Mouse (Mus musculus) hindbrain, postnatal 0 days (tissue): ENCODE results near the gene Capza2. TPM values are rescaled to one million over a fixed set of nuclear protein-coding genes. Genes with fewer than 3 reads are reported as not detected.

Source experiments
- ATAC-seq: fragments of 200-750 bp; cut with Nextera tagmentation; 2 replicates; pipeline ENCODE4 v1.8.0; 2017; ENCODE audit warnings: mild to moderate bottlenecking, moderate TSS enrichment, moderate library complexity
- DNase-seq: peaks from one replicate; pipeline ENCODE4 v3.0.0-alpha.2; 2015; ENCODE audit warnings: low spot score
- H3K27ac ChIP-seq: fragments of 300-500 bp; sonication (generic); 2 replicates; pipeline ENCODE4 v1.5.1; 2014; ENCODE audit warnings: mild to moderate bottlenecking
- H3K27me3 ChIP-seq: fragments of 300-500 bp; sonication (generic); 2 replicates; pipeline ENCODE4 v1.6.1; 2014; ENCODE audit warnings: low read length, mixed read lengths; ENCODE audit not compliant: insufficient read depth
- H3K36me3 ChIP-seq: fragments of 300-500 bp; sonication (generic); 2 replicates; pipeline ENCODE4 v1.6.1; 2014; ENCODE audit warnings: low read length, mixed read lengths; ENCODE audit not compliant: insufficient read depth
- H3K4me1 ChIP-seq: fragments of 300-500 bp; sonication (generic); 2 replicates; pipeline ENCODE4 v1.6.1; 2014; ENCODE audit warnings: antibody characterized with exemption, low read length, mixed read lengths; ENCODE audit not compliant: insufficient read depth
- H3K4me2 ChIP-seq: fragments of 300-500 bp; sonication (generic); 2 replicates; pipeline ENCODE4 v1.6.1; 2014; ENCODE audit warnings: low read depth, mild to moderate bottlenecking, low read length, moderate library complexity, mixed read lengths
- H3K4me3 ChIP-seq: fragments of 300-500 bp; sonication (generic); 2 replicates; pipeline ENCODE4 v1.5.1; 2014; ENCODE audit warnings: low read length
- H3K9ac ChIP-seq: fragments of 300-500 bp; sonication (generic); replicated peaks from 2 replicates; pipeline ENCODE4 v1.6.1; 2014; ENCODE audit warnings: mild to moderate bottlenecking, low read length, moderate library complexity, mixed read lengths
- H3K9me3 ChIP-seq: fragments of 300-500 bp; sonication (generic); 2 replicates; pipeline ENCODE4 v1.6.1; 2016; ENCODE audit warnings: low read length, mixed read lengths
- CTCF ChIP-seq: IDR thresholded peaks from 2 replicates; pipeline ENCODE4 v1.5.1; 2016; ENCODE audit warnings: antibody characterized with exemption, control low read depth, low read depth
- WGBS: fragments of 180-500 bp; shearing (Covaris S2); extraction: QIAGEN DNeasy Blood & Tissue Kit; methylation state at CpG from one replicate; pipeline ENCODE4 v1.1.7; 2014; 5-methylcytosine and 5-hydroxymethylcytosine counted together
- polyA plus RNA-seq: library from polyadenylated mRNA; unstranded; fragments of >200 nt; fragmentation: Nextera tagmentation; extraction: Ambion mirVana; gene quantifications from 2 replicates; pipeline ENCODE4 v1.2.1, GENCODE M21; 2015
- total RNA-seq: library from RNA; depleted of rRNA; stranded (reverse); fragments of >200 nt; gene quantifications from 2 replicates; pipeline ENCODE4 v1.2.3, GENCODE M21; 2014

Gene Capza2
- total and polyA plus RNA-seq, 2 experiments from 2014 or later = 102 to 241 TPM

DNA sequence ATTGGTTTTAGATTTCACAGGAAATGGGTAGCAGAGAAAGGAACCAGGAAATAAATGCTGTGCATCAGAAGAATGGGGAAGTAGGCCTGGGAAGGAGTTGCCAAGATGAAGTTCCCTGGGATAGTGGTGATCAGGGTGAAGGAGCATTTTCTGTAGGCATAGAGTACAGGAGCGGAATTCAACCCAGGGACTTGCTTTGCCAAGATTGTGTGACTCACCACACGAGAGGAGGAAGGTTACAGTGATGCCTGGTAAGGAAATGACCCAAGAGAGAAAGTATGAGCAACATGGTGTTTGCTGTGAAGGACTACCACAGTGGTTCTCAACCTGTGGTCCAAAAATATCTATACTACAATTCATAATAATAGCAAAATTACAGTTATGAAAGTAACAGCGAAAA is 31.8 kb downstream of the Capza2 start:
- WGBS = 96% methylated on average over 3 of the region's 3 CpGs
- H3K4me3 ChIP-seq = no peak overlapping the region
- no peak overlapping the region for H3K4me2 ChIP-seq
- no peak for TF ChIP-seq CTCF
- no peak for DNase-seq
- no peaks in the 10 kb centered on the region for H3K9me3 ChIP-seq
- peak; percentile 24; the same call in 1 of the 2 replicates for ATAC-seq
- peaks cover 16% of the 10 kb centered on the region for H3K36me3 ChIP-seq
- H3K9ac ChIP-seq = no peak overlapping the region
- no peaks in the 10 kb centered on the region for H3K4me1 ChIP-seq
- H3K27ac ChIP-seq = no peak overlapping the region
- H3K27me3 ChIP-seq = no peaks in the 10 kb centered on the region

DNA sequence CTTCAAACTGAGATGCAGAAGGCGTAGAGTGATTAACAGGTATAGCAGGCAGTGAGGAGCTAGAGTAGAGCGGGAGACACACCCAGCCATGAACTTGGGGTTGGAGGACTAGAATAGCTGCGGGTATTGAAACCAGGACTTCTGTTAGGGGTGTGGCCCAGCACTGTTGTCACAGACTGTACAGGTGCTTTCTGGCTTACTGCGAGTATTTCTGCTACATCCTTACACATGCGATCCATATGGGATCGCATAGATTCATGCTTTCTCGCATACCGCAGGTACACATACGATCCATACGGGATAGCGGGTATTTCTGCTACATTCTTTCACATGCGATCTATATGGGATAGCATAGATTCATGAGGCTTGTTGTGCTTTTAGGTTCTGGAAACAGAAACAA is 32.3 kb downstream of the Capza2 start:
- peak; percentile 35; the same call in 1 of the 2 replicates for ATAC-seq
- Histone ChIP-seq H3K36me3 (peaks cover 11% of the 10 kb centered on the region), H3K4me3 (no peak overlapping the region), H3K27me3 (no peaks in the 10 kb centered on the region), H3K4me1 (no peaks in the 10 kb centered on the region), H3K9me3 (no peaks in the 10 kb centered on the region), H3K4me2 (no peak overlapping the region), H3K27ac (no peak overlapping the region), H3K9ac (no peak overlapping the region)
- no peak for DNase-seq
- no peak for TF ChIP-seq CTCF
- 95% methylated on average over 12 of the region's 12 CpGs for WGBS

DNA sequence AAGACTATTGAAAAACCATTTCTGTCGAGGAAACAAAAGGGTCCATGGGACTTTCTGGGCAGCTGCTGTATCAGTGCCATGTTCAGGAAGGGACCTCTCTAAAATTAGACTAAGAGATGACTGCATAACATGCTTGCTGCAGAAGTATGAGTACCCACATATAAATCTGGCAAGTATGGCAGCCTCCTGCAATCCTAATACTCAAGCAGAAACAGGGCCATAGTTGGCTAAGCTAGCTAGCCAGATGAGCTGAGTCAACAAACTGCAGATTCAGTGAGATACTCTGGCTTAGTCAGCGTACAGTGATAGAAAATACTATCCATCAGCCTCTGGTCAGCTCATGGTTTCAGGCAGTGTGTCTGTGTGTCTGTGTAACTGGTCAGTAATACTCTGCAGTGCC is 33.8 kb downstream of the Capza2 start:
- TF ChIP-seq CTCF = no peak
- WGBS = 80% methylated on average over 2 of the region's 2 CpGs
- Histone ChIP-seq H3K9ac (no peak overlapping the region), H3K4me1 (no peaks in the 10 kb centered on the region), H3K4me3 (no peak overlapping the region), H3K27me3 (no peaks in the 10 kb centered on the region), H3K9me3 (no peaks in the 10 kb centered on the region), H3K36me3 (peaks cover 8% of the 10 kb centered on the region), H3K27ac (no peak overlapping the region), H3K4me2 (no peak overlapping the region)
- ATAC-seq = 0 out of 2 replicates have a peak, but pooled peaks have one; percentile 13
- DNase-seq = no peak

DNA sequence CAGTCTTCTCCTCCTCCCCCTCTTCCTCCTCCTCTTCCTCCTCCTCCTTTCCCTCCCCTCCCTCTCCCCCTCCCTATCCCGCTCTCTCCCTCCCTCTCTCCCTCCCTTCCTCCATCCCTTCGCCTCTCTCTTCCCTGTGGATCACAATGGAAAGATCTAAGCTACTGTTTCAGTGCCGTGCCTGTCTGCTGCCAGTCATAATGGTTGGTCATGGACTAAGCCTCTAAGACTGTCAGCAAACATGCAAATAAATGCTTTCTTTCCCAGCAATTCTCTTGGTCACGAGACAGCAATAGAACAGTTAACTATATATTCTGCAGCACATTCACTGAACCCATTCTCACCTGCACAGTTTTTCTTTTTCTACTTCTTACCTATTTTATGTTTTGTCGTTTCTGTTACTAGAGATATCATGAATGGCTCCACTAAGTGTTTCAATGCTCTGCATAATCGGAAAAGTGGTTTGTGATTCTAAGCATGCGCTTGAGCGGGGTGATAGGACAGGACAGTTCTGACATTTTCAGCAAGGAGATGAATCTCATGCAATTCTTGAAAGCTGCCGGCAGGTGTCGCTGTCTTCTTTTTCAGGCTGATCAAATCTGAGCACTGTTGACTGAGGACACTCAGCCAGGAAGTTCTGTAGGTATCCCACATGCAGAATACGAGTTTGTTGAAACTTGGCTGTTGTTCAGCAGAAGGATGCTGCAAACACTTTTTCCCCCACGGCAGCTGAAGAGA is 39.2 kb downstream of the Capza2 start:
- H3K4me2 ChIP-seq = peak overlapping the region; percentile 8; the same call in 1 of the 2 replicates
- ATAC-seq = peak; percentile 79; the same call in 1 of the 2 replicates
- peak; percentile 83 for TF ChIP-seq CTCF

DNA sequence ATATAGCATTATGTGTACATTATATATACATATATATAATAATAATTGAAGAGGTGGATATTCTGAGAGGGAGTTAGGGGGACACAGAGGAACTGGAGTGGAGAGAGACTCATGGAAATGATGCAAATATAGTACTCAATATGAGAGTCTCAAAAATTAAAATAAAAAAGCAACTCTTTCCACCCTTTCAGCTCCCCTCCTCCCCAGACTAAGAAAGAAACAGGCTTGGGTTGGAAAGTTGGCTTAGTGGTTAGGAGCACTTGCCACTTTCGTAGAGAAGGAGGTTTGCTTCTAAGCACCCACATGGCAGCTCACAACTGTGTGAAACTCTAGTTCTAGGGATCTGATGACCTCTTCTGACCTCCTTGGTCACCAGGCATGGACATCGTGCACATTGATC is 41.0 kb downstream of the Capza2 start:
- DNase-seq (no peak), ATAC-seq (no peak)
- 84% methylated on average over 2 of the region's 2 CpGs for WGBS
- Histone ChIP-seq H3K9ac (no peak overlapping the region), H3K27ac (no peak overlapping the region), H3K36me3 (no peaks in the 10 kb centered on the region), H3K4me2 (no peak overlapping the region), H3K4me1 (no peaks in the 10 kb centered on the region), H3K27me3 (no peaks in the 10 kb centered on the region), H3K4me3 (no peak overlapping the region), H3K9me3 (no peaks in the 10 kb centered on the region)
- no peak for TF ChIP-seq CTCF

More for the DNA sequence above, 39.2 kb downstream of the Capza2 start:
- Histone ChIP-seq H3K27me3 (no peaks in the 10 kb centered on the region), H3K4me3 (no peak overlapping the region), H3K4me1 (no peaks in the 10 kb centered on the region), H3K27ac (no peak overlapping the region), H3K9ac (no peak overlapping the region), H3K36me3 (no peaks in the 10 kb centered on the region), H3K9me3 (no peaks in the 10 kb centered on the region)
- DNase-seq = peak; percentile 76
- WGBS = 22% methylated on average over 12 of the region's 12 CpGs

DNA sequence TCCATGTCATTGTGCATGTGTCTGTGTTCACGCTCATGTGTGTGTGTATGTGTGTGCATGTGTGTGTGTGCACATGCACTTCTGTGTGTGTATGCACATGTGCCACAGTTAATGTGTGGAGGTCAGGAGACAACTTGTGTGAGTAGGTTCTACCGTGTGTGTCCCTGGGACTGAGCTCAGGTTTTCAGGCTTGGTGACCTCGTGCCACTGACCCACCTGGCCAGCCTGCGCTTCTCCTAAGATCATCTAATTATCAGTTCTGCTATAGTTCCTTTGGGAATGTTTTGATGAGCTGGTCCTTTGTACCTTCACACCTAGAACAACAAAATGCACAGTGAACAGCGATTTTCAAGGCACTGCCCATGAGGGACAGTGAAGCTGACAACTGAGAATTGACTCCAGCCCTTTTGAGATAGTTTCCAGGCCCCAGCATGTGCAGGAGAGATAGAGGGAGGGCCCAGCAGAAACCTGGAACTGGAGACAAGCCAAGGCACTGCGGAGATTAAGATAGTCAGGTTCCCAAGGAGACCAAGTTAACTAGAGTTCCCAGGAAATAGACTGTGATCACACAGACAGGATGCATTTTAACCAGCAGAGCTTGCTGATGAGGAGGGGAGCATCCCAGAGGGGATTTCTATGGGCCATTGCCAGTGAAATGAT is 44.4 kb downstream of the Capza2 start:
- Histone ChIP-seq H3K9me3 (no peaks in the 10 kb centered on the region), H3K36me3 (no peaks in the 10 kb centered on the region), H3K27ac (no peak overlapping the region), H3K4me2 (no peak overlapping the region), H3K4me1 (no peaks in the 10 kb centered on the region), H3K9ac (no peak overlapping the region), H3K27me3 (no peaks in the 10 kb centered on the region), H3K4me3 (no peak overlapping the region)
- no peak for DNase-seq
- ATAC-seq = no peak
- TF ChIP-seq CTCF = no peak
- 79% methylated on average over 6 of the region's 6 CpGs for WGBS

DNA sequence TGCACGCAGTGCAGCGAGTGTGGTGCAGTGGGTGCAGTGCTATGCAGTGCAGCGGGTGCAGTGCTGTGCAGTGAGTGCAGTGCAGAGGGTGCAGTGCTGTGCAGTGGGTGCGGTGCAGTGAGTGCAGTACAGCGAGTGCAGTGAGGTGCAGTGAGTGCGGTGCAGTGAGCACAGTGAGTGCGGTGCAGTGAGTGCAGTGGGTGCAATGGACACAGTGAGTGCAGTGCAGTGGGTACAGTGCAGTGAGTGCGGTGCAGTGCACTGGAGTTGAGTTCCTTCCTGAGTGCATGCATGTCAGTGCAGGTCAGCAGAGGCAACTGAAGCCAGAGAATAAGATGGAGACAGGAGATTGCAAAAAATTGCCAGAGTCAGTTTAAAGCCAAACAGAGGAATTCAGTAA is 45.8 kb downstream of the Capza2 start:
- H3K36me3 ChIP-seq = no peaks in the 10 kb centered on the region
- ATAC-seq = no peak
- no peak for DNase-seq
- no peak overlapping the region for H3K27ac ChIP-seq
- H3K9ac ChIP-seq = no peak overlapping the region
- no peak overlapping the region for H3K4me3 ChIP-seq
- no peak overlapping the region for H3K4me2 ChIP-seq
- H3K27me3 ChIP-seq = no peaks in the 10 kb centered on the region
- no peaks in the 10 kb centered on the region for H3K4me1 ChIP-seq
- H3K9me3 ChIP-seq = no peaks in the 10 kb centered on the region
- TF ChIP-seq CTCF = no peak
- WGBS = 95% methylated on average over 8 of the region's 8 CpGs
